Mouse (Mus musculus) frontal cortex, postnatal 25 days (tissue): ENCODE data around the gene Elavl2.

Experiments
- DNase-seq, 2 experiments: peaks; one replicate each; pipeline ENCODE4 v3.0.0; 2022; ENCODE audit warnings: low spot score in 2 of 2

Gene Elavl2

DNA sequence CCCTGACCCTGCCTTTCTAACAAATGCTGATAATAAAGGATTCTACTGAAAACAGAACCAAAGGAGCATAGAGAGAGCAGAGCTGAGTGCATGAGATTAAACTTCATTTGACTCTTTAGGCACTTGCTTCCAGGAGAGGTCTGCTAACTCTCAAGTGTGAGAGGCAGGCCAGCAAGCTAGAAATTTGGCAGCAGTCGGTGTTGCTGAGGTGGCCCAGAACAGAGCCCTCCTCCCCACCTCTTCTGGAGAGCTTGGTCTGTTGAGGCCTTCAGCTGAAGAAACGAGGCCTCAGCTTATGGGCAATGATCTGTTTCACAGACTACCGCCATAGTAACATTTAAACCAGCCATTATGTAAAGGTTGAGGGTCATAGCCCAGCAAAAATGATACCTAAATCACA lies 186.7 kb downstream of the Elavl2 start:
- DNase-seq = no peak

DNA sequence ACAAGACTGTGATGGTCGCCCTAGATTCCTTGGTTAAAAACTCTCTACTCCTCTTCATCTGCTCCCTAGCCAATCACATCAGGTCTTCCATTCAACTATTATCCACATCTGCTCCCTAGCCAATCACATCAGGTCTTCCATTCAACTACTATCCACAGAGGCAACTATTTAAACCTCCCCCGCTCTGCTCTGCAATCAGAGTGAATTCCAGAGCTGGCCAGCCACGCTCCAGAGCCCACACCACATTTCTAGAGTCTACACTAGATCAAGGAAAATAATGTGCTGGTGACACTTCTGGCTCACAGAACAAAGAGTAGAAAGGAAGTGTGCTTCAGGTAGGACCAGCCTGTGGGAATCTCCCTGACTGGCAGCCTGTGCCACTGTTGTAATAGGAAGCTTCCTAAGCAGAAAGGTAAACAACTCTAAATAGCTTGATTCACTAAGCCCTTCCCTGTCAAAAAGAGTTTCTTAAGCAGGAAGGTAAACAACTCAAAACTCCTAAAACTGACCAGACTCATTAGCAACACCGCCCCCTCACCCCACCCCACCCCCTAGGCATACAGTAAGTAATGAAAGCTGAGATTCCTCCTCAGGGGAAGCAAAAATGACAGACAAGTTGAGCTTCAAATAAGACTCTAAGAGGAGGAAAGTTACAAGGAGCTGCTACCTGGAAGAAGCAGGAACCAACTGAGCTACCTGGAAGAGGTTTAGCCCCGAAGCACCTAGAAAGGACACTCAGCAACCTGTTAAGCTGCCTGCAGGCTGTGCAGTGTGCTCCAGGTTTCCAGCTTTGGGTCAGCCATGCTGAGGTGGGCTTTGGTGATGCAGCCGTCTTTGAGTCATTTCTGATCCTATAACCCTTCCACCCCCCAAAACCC lies 191.9 kb downstream of the Elavl2 start:
- DNase-seq = no peak
